Mouse (Mus musculus) embryonic facial prominence, embryonic 12.5 days (tissue): ENCODE data around the gene Adarb1. TPM values are rescaled to one million over a fixed set of nuclear protein-coding genes. Genes with fewer than 3 reads are reported as not detected.

Experiments used
- ATAC-seq: fragments of 200-750 bp; cut with Nextera tagmentation; 2 replicates; pipeline ENCODE4 v1.8.0; 2017; ENCODE audit not compliant: insufficient number of reproducible peaks, insufficient read depth, low FRiP score, low TSS enrichment
- H3K27ac ChIP-seq: fragments of 300-500 bp; sonication (generic); 2 replicates; pipeline ENCODE4 v1.5.1; 2016; ENCODE audit warnings: mild to moderate bottlenecking
- H3K27me3 ChIP-seq: fragments of 300-500 bp; sonication (generic); 2 replicates; pipeline ENCODE4 v1.6.1; 2016; ENCODE audit warnings: mild to moderate bottlenecking, moderate library complexity
- H3K36me3 ChIP-seq: fragments of 300-500 bp; sonication (generic); 2 replicates; pipeline ENCODE4 v1.6.1; 2016; ENCODE audit warnings: mild to moderate bottlenecking
- H3K4me1 ChIP-seq: fragments of 300-500 bp; sonication (generic); 2 replicates; pipeline ENCODE4 v1.6.1; 2016
- H3K4me2 ChIP-seq: fragments of 300-500 bp; sonication (generic); replicated peaks from 2 replicates; pipeline ENCODE4 v1.6.1; 2016; ENCODE audit warnings: mild to moderate bottlenecking, moderate library complexity
- H3K4me3 ChIP-seq: fragments of 300-500 bp; sonication (generic); 2 replicates; pipeline ENCODE4 v1.5.1; 2016; ENCODE audit warnings: mild to moderate bottlenecking
- H3K9ac ChIP-seq: fragments of 300-500 bp; sonication (generic); 2 replicates; pipeline ENCODE4 v1.6.1; 2016; ENCODE audit warnings: mild to moderate bottlenecking, moderate library complexity
- H3K9me3 ChIP-seq: fragments of 300-500 bp; sonication (generic); 2 replicates; pipeline ENCODE4 v1.6.1; 2016; ENCODE audit warnings: mild to moderate bottlenecking, moderate library complexity
- WGBS: fragments of 180-500 bp; shearing (Covaris S2); methylation state at CpG from one replicate; pipeline ENCODE4 v1.1.7; 2016; 5-methylcytosine and 5-hydroxymethylcytosine counted together
- polyA plus RNA-seq: library from polyadenylated mRNA; unstranded; fragments of >200 nt; fragmentation: Nextera tagmentation; extraction: Ambion mirVana; gene quantifications from 2 replicates; pipeline ENCODE4 v1.2.1, GENCODE M21; 2016

Gene Adarb1
- polyA plus RNA-seq, 1 experiment from 2014 or later, result 6.6 TPM

DNA sequence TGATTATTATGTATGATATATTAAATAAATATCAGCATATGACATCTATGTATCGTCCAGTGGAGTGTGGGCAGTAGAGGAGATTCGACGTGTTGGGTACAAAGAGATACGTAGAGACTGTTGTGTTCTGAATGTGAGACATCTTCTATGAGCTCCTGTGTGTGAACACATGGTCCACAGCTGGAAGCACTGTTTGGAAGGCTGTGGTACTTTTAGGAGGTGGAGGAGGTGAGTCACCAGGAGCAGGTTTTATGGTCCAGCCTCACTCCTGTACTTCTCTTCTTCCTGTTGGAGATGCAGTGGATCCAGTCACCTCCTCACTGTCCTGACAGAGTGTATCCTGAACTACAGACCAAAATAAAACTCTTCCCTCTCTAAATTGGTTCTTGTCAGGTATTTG lies 38.9 kb downstream of the Adarb1 start:
- Histone ChIP-seq H3K4me1 (no peaks in the 10 kb centered on the region), H3K36me3 (no peaks in the 10 kb centered on the region), H3K27ac (no peak overlapping the region), H3K9me3 (no peaks in the 10 kb centered on the region), H3K4me2 (no peak overlapping the region), H3K4me3 (no peak overlapping the region), H3K9ac (no peak overlapping the region), H3K27me3 (no peaks in the 10 kb centered on the region)
- WGBS, result 95% methylated on average over 4 of the region's 4 CpGs
- ATAC-seq, result no peak

DNA sequence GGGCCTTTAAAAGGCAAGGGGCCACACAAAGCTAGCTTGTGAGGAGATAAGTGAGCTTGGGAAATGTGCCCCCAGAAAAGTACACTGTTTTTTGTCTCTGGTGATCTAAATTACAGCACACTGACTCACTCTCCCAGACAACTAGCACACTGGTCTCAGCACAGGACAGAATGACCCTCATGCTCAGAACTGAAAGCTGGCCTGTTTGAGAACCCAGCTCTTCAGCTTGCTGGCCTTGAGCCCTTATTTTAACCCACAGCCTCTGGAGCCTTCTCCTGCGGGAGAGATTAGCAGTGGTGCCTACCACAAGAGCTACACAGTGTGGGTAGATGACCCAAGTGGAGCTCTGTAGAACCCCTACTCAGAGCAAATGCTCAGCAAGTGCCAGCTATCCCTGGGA lies 42.0 kb downstream of the Adarb1 start:
- no peaks in the 10 kb centered on the region for H3K9me3 ChIP-seq
- no peak overlapping the region for H3K27ac ChIP-seq
- 93% methylated on average over 1 of the region's 1 CpGs for WGBS
- H3K4me2 ChIP-seq, result no peak overlapping the region
- no peak overlapping the region for H3K4me3 ChIP-seq
- H3K36me3 ChIP-seq, result no peaks in the 10 kb centered on the region
- H3K4me1 ChIP-seq, result peaks cover 4% of the 10 kb centered on the region; the same call in 1 of the 2 replicates
- no peak for ATAC-seq
- no peaks in the 10 kb centered on the region for H3K27me3 ChIP-seq
- no peak overlapping the region for H3K9ac ChIP-seq

DNA sequence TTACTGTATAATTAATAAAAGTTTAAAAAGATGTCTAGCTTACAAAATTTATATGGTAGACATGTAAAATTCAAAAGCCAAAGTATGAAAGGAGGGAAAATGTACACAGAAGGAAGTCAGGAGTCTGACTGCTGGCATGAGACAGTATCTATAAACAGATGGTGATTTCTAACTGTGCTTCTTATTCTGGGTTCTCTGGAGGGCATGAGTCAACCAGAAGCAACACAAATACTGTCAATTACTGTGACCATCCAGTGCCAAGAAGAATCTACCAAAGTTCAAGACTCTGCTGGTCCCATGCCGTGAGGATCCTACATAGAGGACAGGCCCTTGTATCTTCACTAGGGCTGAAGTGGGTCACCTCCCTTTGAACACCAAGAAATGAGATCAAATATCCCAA lies 43.1 kb downstream of the Adarb1 start:
- Histone ChIP-seq H3K9ac (no peak overlapping the region), H3K9me3 (no peaks in the 10 kb centered on the region), H3K27ac (no peak overlapping the region), H3K4me3 (no peak overlapping the region), H3K27me3 (no peaks in the 10 kb centered on the region), H3K36me3 (no peaks in the 10 kb centered on the region), H3K4me2 (no peak overlapping the region), H3K4me1 (peaks cover 4% of the 10 kb centered on the region; the same call in 1 of the 2 replicates)
- WGBS, result 85% methylated on average over 1 of the region's 1 CpGs
- ATAC-seq, result no peak

DNA sequence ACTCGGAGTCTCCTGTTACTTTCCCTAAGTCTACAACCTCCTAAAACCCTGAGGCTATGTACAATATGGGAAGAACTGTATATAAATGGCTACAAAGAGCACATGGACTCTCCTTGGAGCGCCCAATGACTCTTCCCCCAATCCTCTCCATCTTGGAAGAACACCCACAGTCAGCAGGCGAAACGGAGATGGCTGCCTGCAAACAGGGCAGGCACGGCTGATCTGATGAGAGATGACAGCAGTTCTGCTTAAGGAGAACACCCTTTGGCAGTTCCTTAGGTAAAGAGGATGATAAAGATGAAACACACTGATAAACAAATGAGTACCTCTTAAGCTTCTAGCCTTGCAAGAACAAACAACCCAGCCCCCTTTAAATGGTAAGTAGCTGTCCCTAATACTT lies 43.7 kb downstream of the Adarb1 start:
- H3K9me3 ChIP-seq, result no peaks in the 10 kb centered on the region
- H3K36me3 ChIP-seq, result no peaks in the 10 kb centered on the region
- no peak overlapping the region for H3K27ac ChIP-seq
- H3K27me3 ChIP-seq, result no peaks in the 10 kb centered on the region
- H3K4me3 ChIP-seq, result no peak overlapping the region
- no peak overlapping the region for H3K9ac ChIP-seq
- WGBS, result 82% methylated on average over 5 of the region's 5 CpGs
- no peak for ATAC-seq
- H3K4me1 ChIP-seq, result peaks cover 8% of the 10 kb centered on the region
- H3K4me2 ChIP-seq, result no peak overlapping the region

DNA sequence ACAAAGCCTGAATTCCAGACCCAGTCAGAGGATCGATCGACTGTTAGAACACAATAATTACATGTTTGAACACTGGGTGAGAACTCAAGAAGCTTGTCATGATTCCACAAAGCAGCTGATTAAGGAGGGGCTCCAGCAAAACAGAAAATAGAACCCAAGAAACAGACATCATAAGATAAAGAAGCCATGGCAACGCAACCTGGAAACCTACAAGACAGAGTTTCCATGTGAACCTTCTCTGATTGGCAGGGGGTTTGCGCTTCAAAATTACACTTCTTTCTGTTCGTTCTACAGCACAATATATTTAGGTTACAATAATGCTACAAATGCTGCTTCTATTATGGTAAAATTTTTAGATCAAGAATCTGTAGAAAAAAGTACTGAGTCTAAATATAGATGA lies 47.9 kb downstream of the Adarb1 start:
- no peaks in the 10 kb centered on the region for H3K9me3 ChIP-seq
- H3K4me2 ChIP-seq, result no peak overlapping the region
- H3K9ac ChIP-seq, result no peak overlapping the region
- H3K36me3 ChIP-seq, result no peaks in the 10 kb centered on the region
- H3K27me3 ChIP-seq, result no peaks in the 10 kb centered on the region
- no peak overlapping the region for H3K27ac ChIP-seq
- 84% methylated on average over 5 of the region's 5 CpGs for WGBS
- ATAC-seq, result no peak
- H3K4me1 ChIP-seq, result peaks cover 23% of the 10 kb centered on the region
- H3K4me3 ChIP-seq, result no peak overlapping the region

DNA sequence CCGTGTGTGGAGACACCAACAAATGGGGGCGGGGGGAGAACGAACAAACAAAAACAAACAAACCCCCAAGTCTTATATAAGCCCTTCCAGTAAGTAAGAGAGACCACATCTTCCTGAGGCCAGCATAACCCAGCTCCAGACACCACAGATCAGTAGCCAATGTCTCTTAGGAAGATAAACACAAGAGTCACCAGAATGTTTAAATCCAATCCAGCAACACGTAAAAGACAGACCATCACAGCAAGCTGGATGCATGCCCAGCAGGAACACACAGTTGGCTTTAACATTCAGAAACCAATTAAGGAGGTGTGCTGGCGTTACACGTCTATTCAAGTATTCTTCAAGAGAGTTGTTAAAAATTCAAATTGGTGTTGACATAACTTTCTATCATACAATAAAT lies 50.1 kb downstream of the Adarb1 start:
- WGBS, result 69% methylated on average over 6 of the region's 6 CpGs
- H3K27ac ChIP-seq, result no peak overlapping the region
- no peak overlapping the region for H3K4me2 ChIP-seq
- H3K9me3 ChIP-seq, result no peaks in the 10 kb centered on the region
- no peaks in the 10 kb centered on the region for H3K27me3 ChIP-seq
- no peak overlapping the region for H3K9ac ChIP-seq
- peaks cover 23% of the 10 kb centered on the region for H3K4me1 ChIP-seq
- H3K4me3 ChIP-seq, result no peak overlapping the region
- no peak for ATAC-seq
- no peaks in the 10 kb centered on the region for H3K36me3 ChIP-seq

DNA sequence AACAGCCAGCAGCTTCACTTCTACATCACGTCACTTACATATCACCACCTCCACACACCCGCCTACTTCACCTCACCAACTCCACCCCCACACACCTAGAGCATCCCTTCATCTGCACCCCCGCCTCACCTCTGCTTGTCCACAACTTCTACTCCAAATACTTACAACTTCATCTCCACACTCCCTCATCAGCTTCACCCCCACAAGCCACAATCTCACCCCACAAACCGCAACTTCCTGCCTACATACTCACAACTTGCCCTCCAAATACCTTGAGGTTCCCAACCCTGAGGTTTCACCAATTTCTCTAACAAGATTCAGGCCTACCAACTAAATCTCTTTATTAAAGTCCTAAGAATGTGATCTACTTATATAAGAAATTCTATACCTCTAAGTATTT lies 51.1 kb downstream of the Adarb1 start:
- Histone ChIP-seq H3K36me3 (no peaks in the 10 kb centered on the region), H3K4me1 (peaks cover 22% of the 10 kb centered on the region), H3K27ac (no peak overlapping the region), H3K27me3 (no peaks in the 10 kb centered on the region), H3K4me3 (no peak overlapping the region), H3K4me2 (no peak overlapping the region), H3K9ac (no peak overlapping the region), H3K9me3 (no peaks in the 10 kb centered on the region)
- ATAC-seq, result no peak
- 82% methylated on average over 4 of the region's 4 CpGs for WGBS

DNA sequence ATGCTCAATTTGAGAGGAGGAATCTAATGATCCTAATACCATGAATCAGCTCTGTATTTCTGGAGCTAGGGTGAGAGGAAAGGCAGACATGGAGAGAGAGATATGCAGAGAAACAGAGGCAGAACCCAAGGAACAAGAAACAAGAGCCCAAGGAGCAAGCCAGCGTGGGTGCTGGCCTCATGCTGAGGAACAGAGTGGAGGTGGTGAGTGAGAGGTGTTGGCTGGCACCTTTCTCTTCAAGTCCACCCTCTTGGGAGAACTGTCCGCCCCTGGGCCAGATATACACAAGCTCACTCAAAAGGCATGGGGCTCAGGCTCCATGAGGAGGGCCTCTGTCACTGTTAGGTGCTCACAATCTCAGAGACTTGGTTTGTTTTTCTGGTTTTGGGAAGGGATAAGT lies 52.9 kb downstream of the Adarb1 start:
- H3K36me3 ChIP-seq, result no peaks in the 10 kb centered on the region
- no peak overlapping the region for H3K4me2 ChIP-seq
- peaks cover 19% of the 10 kb centered on the region for H3K4me1 ChIP-seq
- no peak overlapping the region for H3K4me3 ChIP-seq
- no peaks in the 10 kb centered on the region for H3K9me3 ChIP-seq
- WGBS, result 85% methylated on average over 2 of the region's 2 CpGs
- ATAC-seq, result no peak
- H3K27ac ChIP-seq, result no peak overlapping the region
- H3K27me3 ChIP-seq, result no peaks in the 10 kb centered on the region
- H3K9ac ChIP-seq, result no peak overlapping the region

DNA sequence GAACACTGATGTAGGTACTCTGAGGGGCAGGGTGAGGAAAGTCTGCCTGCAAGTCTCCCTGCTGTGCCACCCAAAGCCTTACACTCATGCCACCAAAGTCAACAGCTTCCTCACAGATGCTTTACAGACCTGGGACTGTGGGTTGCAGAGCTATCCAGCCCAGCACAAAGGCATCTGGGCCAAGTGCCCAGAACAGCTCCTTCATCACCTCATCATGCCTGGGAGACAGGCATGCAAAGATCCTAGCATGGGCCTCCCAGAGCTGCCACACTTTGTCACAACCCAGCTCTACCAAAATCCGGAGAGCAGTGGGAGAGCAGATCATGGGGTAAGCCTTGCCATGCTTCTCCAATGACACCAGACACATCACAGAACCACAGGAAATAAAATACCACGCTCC lies 57.6 kb downstream of the Adarb1 start:
- Histone ChIP-seq H3K4me2 (no peak overlapping the region), H3K36me3 (no peaks in the 10 kb centered on the region), H3K9ac (no peak overlapping the region), H3K4me3 (no peak overlapping the region), H3K27ac (no peak overlapping the region), H3K9me3 (no peaks in the 10 kb centered on the region), H3K4me1 (no peaks in the 10 kb centered on the region), H3K27me3 (no peaks in the 10 kb centered on the region)
- no peak for ATAC-seq
- WGBS, result 64% methylated on average over 2 of the region's 2 CpGs

DNA sequence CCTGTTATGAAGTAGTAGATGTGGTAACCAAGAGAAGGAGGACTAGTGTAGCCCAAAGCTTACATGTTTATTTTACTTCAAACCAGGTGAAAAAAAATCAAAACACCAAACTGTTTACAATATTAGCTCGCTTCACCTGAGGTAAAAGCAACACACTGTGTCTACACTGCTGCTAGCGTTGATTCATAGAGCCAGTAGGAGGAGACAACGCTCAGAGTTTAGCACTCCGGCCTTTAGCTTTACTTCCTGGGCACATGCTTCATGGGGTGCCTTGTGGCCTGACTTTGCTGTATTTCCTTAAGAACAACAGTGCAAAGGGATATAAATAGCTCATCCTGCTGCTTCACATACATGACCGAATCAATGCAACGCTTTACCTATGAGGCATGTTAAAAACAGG lies 60.1 kb downstream of the Adarb1 start:
- no peak overlapping the region for H3K4me2 ChIP-seq
- H3K4me3 ChIP-seq, result no peak overlapping the region
- no peak overlapping the region for H3K27ac ChIP-seq
- H3K4me1 ChIP-seq, result no peaks in the 10 kb centered on the region
- no peaks in the 10 kb centered on the region for H3K36me3 ChIP-seq
- H3K9me3 ChIP-seq, result no peaks in the 10 kb centered on the region
- no peak for ATAC-seq
- H3K27me3 ChIP-seq, result no peaks in the 10 kb centered on the region
- no peak overlapping the region for H3K9ac ChIP-seq
- WGBS, result 84% methylated on average over 6 of the region's 6 CpGs

DNA sequence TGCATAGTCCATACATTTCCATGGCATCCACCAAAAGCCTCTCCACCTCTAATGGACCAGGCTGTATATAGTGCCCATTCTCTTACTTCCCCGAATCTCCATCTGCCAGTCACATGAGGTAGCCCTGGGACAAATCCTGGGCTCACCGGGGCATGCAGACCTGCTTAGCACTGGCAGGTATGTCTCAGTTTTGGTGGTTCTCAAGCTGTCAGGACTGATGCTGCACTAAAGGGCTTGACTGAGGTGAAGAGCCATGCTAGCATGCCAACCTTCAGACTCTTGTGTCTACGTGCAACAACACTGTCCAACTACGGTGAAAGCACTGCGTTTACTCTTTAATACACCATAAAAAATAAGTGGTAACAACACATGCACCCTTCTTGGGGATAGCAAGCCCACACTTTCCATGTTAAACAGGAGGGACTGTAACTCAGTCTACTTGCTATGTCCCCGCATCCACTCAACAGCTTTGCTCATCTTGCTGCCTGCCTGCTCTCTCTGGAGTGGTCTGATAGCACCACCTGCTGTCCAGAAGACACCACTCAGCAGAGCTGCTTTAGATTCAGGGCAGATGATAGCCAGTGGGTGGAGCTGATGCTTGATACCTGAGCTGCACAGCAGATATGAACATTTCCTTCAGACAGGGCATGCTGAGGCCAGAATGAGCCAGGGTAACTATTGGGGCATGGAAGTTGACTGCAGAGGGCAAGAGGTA lies 64.9 kb downstream of the Adarb1 start:
- H3K4me3 ChIP-seq, result no peak overlapping the region
- no peak overlapping the region for H3K27ac ChIP-seq
- H3K27me3 ChIP-seq, result no peaks in the 10 kb centered on the region
- H3K9me3 ChIP-seq, result no peaks in the 10 kb centered on the region
- H3K4me2 ChIP-seq, result no peak overlapping the region
- peak; percentile 77 for ATAC-seq
- 84% methylated on average over 6 of the region's 6 CpGs for WGBS
- H3K36me3 ChIP-seq, result no peaks in the 10 kb centered on the region
- H3K4me1 ChIP-seq, result no peaks in the 10 kb centered on the region
- H3K9ac ChIP-seq, result no peak overlapping the region

DNA sequence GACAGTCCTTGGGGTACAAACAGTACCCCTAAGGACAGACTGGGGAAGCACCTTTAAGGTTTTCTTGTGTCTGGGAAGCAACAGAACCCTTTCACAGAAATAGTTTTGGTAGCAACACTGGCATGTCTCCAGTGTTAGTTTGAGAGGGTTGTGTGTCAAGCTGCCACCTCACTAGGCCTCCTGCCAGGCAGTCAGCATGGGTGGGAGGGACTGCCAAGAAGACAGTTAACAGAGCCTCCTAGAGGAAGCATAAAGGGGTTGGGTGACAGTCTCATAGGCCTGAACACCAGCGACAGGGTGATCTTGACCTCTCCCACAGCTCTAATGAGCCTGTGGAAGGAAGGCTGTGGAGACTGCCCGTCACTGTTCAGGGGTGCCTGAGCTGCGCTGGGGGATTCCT lies 75.2 kb downstream of the Adarb1 start:
- no peak overlapping the region for H3K9ac ChIP-seq
- 0 out of 2 replicates have a peak, but pooled peaks cover 5% of the 10 kb centered on the region for H3K4me1 ChIP-seq
- no peak overlapping the region for H3K4me3 ChIP-seq
- no peaks in the 10 kb centered on the region for H3K9me3 ChIP-seq
- no peak overlapping the region for H3K27ac ChIP-seq
- 0 out of 2 replicates have a peak, but pooled peaks cover 2% of the 10 kb centered on the region for H3K27me3 ChIP-seq
- WGBS, result 78% methylated on average over 3 of the region's 3 CpGs
- ATAC-seq, result no peak
- no peak overlapping the region for H3K4me2 ChIP-seq
- no peaks in the 10 kb centered on the region for H3K36me3 ChIP-seq
